Mouse (Mus musculus): Measurements from ENCODE around the gene Stc2.

DNA sequence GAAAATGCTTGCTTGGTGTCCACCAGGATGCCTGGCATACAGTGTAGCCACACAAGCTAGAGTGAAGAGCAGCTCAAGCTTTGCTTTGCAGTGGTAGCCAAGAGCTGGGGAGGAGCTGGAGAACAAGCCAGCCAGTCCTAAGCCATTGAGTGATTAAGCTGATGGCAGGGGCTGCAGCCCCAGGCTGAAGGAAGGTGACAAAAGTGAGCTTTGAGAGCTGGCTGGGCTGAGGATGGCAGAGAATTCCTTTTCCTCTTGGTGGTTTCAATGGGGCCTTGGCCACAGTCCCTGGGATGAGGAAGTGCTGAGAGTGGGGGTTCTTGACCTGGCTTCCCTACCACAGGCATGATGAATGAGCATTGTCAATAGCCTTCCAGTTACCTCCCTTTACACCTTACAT, 13.0 kb downstream of the Stc2 start:
- TF ChIP-seq CTCF (IDR thresholded peaks at IDR 0.05; ENCODE audit: borderline replicate concordance, control insufficient read depth, extremely low read depth, insufficient read depth, low read length, poor library complexity) (no peak), POLR2A (IDR thresholded peaks at IDR 0.05; ENCODE audit: control insufficient read depth, extremely low read depth, insufficient read depth, low read length, poor library complexity) (no peak)

Measured in thymus, adult 2 months (tissue).